Mouse (Mus musculus): ENCODE results near the gene 4921509C19Rik. TPM values are rescaled to one million over a fixed set of nuclear protein-coding genes. Genes with fewer than 3 reads are reported as not detected.
"Not testable (repeated sequence)": the region's sequence is repeated elsewhere in the genome, so short reads cannot be mapped to it uniquely, and the experiment has no call there.

Gene 4921509C19Rik
- polyA plus RNA-seq, 1 experiment from 2014 or later: not detected

DNA sequence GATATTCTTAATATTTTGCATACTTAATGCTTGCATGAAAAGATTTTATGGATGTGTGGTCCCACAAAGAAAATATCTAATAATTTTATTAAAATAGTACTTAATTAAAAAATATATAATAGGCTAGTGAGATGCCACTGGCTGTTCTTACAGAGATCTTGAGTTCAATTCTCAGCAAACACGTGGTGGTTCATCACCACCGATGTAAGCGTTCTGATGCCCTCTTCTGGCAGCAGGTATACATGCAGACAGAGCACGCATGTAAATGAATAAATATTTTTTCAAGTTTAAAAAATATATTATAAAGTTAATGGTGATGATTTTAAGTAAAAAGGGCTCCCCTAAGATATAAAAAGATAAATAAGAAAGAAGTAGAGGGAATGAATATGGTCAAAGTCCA, 41.8 kb downstream of the 4921509C19Rik start:
- 49% methylated on average over 4 of the region's 4 CpGs for WGBS (ENCODE audit: insufficient replicate concordance)

More for the DNA sequence above, 41.8 kb downstream of the 4921509C19Rik start:
- not testable (repeated sequence) for H3K27me3 ChIP-seq (ENCODE audit: insufficient read depth, low read length); DNase-seq; H3K4me3 ChIP-seq (ENCODE audit: low read depth, low read length); H3K9ac ChIP-seq (replicated peaks); H3K4me2 ChIP-seq (ENCODE audit: low read depth, low read length); H3K9me3 ChIP-seq (ENCODE audit: low read length); H3K36me3 ChIP-seq (replicated peaks; ENCODE audit: insufficient read depth, low read length); H3K27ac ChIP-seq (ENCODE audit: low read depth); H3K4me1 ChIP-seq (ENCODE audit: insufficient read depth); ATAC-seq
- peak; percentile 14; the same call in 1 of the 2 replicates for TF ChIP-seq CTCF (IDR thresholded peaks at IDR 0.05; ENCODE audit: low read depth)

Other genes starting within 250 kb of the 4921509C19Rik start
- gene Nsfl1c, start 18.0 kb upstream of the 4921509C19Rik start, polyA plus RNA-seq (2015; fragmentation: Nextera tagmentation; extraction: Ambion mirVana): 49.8 and 52.9 TPM in 2 replicates
- 121 and 128 TPM in 2 replicates for gene Fkbp1a, start 66.3 kb upstream of the 4921509C19Rik start, polyA plus RNA-seq (2015; fragmentation: Nextera tagmentation; extraction: Ambion mirVana)
- gene Sdcbp2, start 96.5 kb upstream of the 4921509C19Rik start, polyA plus RNA-seq (2015; fragmentation: Nextera tagmentation; extraction: Ambion mirVana): 0.20 TPM in 2 replicates
- not detected in 2 replicates for gene Snph, start 156.4 kb upstream of the 4921509C19Rik start, polyA plus RNA-seq (2015; fragmentation: Nextera tagmentation; extraction: Ambion mirVana)
- not detected in 2 replicates for gene Rad21l, start 192.4 kb upstream of the 4921509C19Rik start, polyA plus RNA-seq (2015; fragmentation: Nextera tagmentation; extraction: Ambion mirVana)
- gene Tmem74b, start 225.9 kb upstream of the 4921509C19Rik start, polyA plus RNA-seq (2015; fragmentation: Nextera tagmentation; extraction: Ambion mirVana): 0.07 TPM in 1 of 2 replicates, not detected in the other

Measured in liver, postnatal 0 days (tissue).